Mouse (Mus musculus): ENCODE data around the gene Klf5. TPM values are rescaled to one million over a fixed set of nuclear protein-coding genes. Genes with fewer than 3 reads are reported as not detected.
A peak's percentile ranks its signal among the peaks of the same experiment; 100 is the strongest.

Klf5 gene
- 0.57 and 1.0 TPM in 2 replicates for polyA plus RNA-seq (2012; rRNA removed)

- peak within 1 kb of the TSS; percentile 49 for H3K4me3 ChIP-seq (replicated peaks; ENCODE audit: insufficient read depth, low read depth, low read length)
- under 1% methylated on average over 67 of the region's 67 CpGs for WGBS
- DNase-seq = peak; percentile 85 to 87
Observed at GRCm38 (mm10) chr14:99298385-99299021, at the start of gene Klf5. Gene Klf5 (plus strand): TSS chr14:99298691.

DNA sequence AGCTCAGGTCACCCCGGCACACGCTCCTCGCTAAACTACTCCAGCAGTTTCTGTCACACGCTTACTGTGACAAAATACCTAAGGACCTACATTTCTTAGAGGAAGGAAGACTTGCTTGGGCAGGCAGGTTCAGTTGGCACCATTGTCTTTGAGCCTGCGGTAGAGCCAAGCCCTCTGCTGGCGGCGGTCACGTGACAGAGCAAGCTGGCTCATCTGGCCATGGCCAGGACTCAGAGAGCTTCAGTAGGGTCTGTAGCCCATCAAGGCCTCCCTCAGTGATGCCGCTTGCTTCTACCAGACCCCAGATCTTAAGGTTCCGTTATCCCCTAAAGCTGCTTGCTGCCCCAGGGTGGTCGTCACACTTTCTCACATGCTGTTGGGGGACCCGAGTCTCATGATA lies 36.5 kb upstream of the Klf5 start:
- Histone ChIP-seq H3K27me3 (ENCODE audit: control insufficient read depth, insufficient read depth, low read length) (no peaks in the 10 kb centered on the region), H3K27ac (ENCODE audit: insufficient read depth, low read length) (no peak overlapping the region), H3K4me1 (ENCODE audit: control insufficient read depth, insufficient read depth, low read length) (no peaks in the 10 kb centered on the region), H3K4me3 (replicated peaks; ENCODE audit: insufficient read depth, low read depth, low read length) (no peak overlapping the region)
- whole genome bisulfite sequencing = 88% methylated on average over 12 of the region's 12 CpGs
- no peak for DNase-seq
- TF ChIP-seq CTCF (IDR thresholded peaks at IDR 0.05; ENCODE audit: borderline replicate concordance, insufficient read depth, low read depth, low read length) (no peak), POLR2A (IDR thresholded peaks at IDR 0.05; ENCODE audit: borderline replicate concordance, insufficient read depth, low read length) (no peak)

More at GRCm38 (mm10) chr14:99298385-99299021, at the start of gene Klf5:
- no peaks in the 10 kb centered on the region for H3K4me1 ChIP-seq (ENCODE audit: control insufficient read depth, insufficient read depth, low read length)
- H3K27me3 ChIP-seq (ENCODE audit: control insufficient read depth, insufficient read depth, low read length) = peaks cover 4% of the 10 kb centered on the region
- no peak within 1 kb of the TSS for H3K27ac ChIP-seq (ENCODE audit: insufficient read depth, low read length)
- no peak for TF ChIP-seq POLR2A (IDR thresholded peaks at IDR 0.05; ENCODE audit: borderline replicate concordance, insufficient read depth, low read length)
- TF ChIP-seq CTCF (IDR thresholded peaks at IDR 0.05; ENCODE audit: borderline replicate concordance, insufficient read depth, low read depth, low read length) = no peak

GRCm38 (mm10) chr14:99263816-99264215 lies 34.7 kb upstream of the Klf5 start:
- no peak for DNase-seq
- TF ChIP-seq CTCF (IDR thresholded peaks at IDR 0.05; ENCODE audit: borderline replicate concordance, insufficient read depth, low read depth, low read length) (no peak), POLR2A (IDR thresholded peaks at IDR 0.05; ENCODE audit: borderline replicate concordance, insufficient read depth, low read length) (no peak)
- H3K4me1 ChIP-seq (ENCODE audit: control insufficient read depth, insufficient read depth, low read length) = no peaks in the 10 kb centered on the region
- H3K27ac ChIP-seq (ENCODE audit: insufficient read depth, low read length) = no peak overlapping the region
- no peak overlapping the region for H3K4me3 ChIP-seq (replicated peaks; ENCODE audit: insufficient read depth, low read depth, low read length)
- no peaks in the 10 kb centered on the region for H3K27me3 ChIP-seq (ENCODE audit: control insufficient read depth, insufficient read depth, low read length)
- 94% methylated on average over 6 of the region's 6 CpGs for WGBS

- Histone ChIP-seq H3K27me3 (ENCODE audit: control insufficient read depth, insufficient read depth, low read length) (no peaks in the 10 kb centered on the region), H3K4me3 (replicated peaks; ENCODE audit: insufficient read depth, low read depth, low read length) (no peak overlapping the region), H3K4me1 (ENCODE audit: control insufficient read depth, insufficient read depth, low read length) (no peaks in the 10 kb centered on the region), H3K27ac (ENCODE audit: insufficient read depth, low read length) (no peak overlapping the region)
- DNase-seq = no peak
- TF ChIP-seq CTCF (IDR thresholded peaks at IDR 0.05; ENCODE audit: borderline replicate concordance, insufficient read depth, low read depth, low read length) (no peak), POLR2A (IDR thresholded peaks at IDR 0.05; ENCODE audit: borderline replicate concordance, insufficient read depth, low read length) (no peak)
- 93% methylated on average over 14 of the region's 14 CpGs for WGBS
Observed at GRCm38 (mm10) chr14:99265791-99266190, 32.7 kb upstream of the Klf5 start.

GRCm38 (mm10) chr14:99266749-99267148 lies 31.7 kb upstream of the Klf5 start:
- 46% methylated on average over 5 of the region's 5 CpGs for WGBS
- Histone ChIP-seq H3K27ac (ENCODE audit: insufficient read depth, low read length) (no peak overlapping the region), H3K27me3 (ENCODE audit: control insufficient read depth, insufficient read depth, low read length) (no peaks in the 10 kb centered on the region), H3K4me3 (replicated peaks; ENCODE audit: insufficient read depth, low read depth, low read length) (no peak overlapping the region), H3K4me1 (ENCODE audit: control insufficient read depth, insufficient read depth, low read length) (no peaks in the 10 kb centered on the region)
- DNase-seq = no peak
- no peak for TF ChIP-seq CTCF (IDR thresholded peaks at IDR 0.05; ENCODE audit: borderline replicate concordance, insufficient read depth, low read depth, low read length)
- TF ChIP-seq POLR2A (IDR thresholded peaks at IDR 0.05; ENCODE audit: borderline replicate concordance, insufficient read depth, low read length) = no peak

DNA sequence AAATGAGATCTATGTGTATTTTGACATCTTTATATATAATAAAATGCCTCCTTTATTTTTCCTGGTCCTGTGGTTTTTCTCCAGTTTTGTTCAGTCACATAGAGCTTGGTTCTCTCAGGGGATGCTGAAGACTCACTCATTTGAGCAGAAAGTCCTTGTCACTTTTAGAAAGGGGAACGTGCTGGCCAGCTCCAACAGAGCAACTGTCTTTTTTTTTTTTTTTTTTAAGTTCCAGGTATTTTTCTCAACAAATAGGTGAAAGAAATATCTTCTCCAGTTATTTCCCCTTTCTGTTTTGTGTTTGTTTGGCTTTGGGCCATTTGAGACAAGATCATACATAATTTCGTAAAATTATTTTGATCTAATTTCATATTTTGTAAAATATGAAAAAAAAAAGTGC lies 24.4 kb upstream of the Klf5 start:
- no peak for TF ChIP-seq POLR2A (IDR thresholded peaks at IDR 0.05; ENCODE audit: borderline replicate concordance, insufficient read depth, low read length)
- no peak for TF ChIP-seq CTCF (IDR thresholded peaks at IDR 0.05; ENCODE audit: borderline replicate concordance, insufficient read depth, low read depth, low read length)
- WGBS = 72% methylated on average over 2 of the region's 2 CpGs
- Histone ChIP-seq H3K27me3 (ENCODE audit: control insufficient read depth, insufficient read depth, low read length) (no peaks in the 10 kb centered on the region), H3K4me3 (replicated peaks; ENCODE audit: insufficient read depth, low read depth, low read length) (no peak overlapping the region), H3K4me1 (ENCODE audit: control insufficient read depth, insufficient read depth, low read length) (no peaks in the 10 kb centered on the region; the same call in 1 of the 2 replicates), H3K27ac (ENCODE audit: insufficient read depth, low read length) (no peak overlapping the region)
- no peak for DNase-seq

DNA sequence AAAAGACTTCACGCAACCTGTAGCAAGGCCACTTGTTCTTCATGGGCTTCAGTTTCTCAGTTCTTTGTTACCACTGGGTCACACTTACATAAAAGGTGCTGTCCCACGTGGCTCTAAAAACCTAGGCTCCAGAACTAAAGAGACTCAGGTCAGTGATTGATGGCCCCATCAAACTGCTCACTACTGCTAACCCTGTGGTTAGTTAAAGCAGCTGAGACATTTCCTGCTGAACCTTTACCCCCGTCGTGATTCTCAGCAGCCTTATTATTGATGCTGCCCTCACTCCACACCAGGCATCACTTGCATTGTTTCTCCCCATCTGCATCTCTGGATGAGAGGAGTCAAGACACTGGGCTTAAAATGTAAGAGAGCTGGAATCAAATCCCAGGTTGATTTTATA lies 22.7 kb upstream of the Klf5 start:
- no peaks in the 10 kb centered on the region; the same call in 1 of the 2 replicates for H3K4me1 ChIP-seq (ENCODE audit: control insufficient read depth, insufficient read depth, low read length)
- WGBS = 56% methylated on average over 4 of the region's 4 CpGs
- no peak overlapping the region for H3K4me3 ChIP-seq (replicated peaks; ENCODE audit: insufficient read depth, low read depth, low read length)
- no peaks in the 10 kb centered on the region for H3K27me3 ChIP-seq (ENCODE audit: control insufficient read depth, insufficient read depth, low read length)
- H3K27ac ChIP-seq (ENCODE audit: insufficient read depth, low read length) = no peak overlapping the region
- no peak for DNase-seq
- TF ChIP-seq POLR2A (IDR thresholded peaks at IDR 0.05; ENCODE audit: borderline replicate concordance, insufficient read depth, low read length) (no peak), CTCF (IDR thresholded peaks at IDR 0.05; ENCODE audit: borderline replicate concordance, insufficient read depth, low read depth, low read length) (no peak)

- DNase-seq = no peak
- TF ChIP-seq CTCF (IDR thresholded peaks at IDR 0.05; ENCODE audit: borderline replicate concordance, insufficient read depth, low read depth, low read length) (no peak), POLR2A (IDR thresholded peaks at IDR 0.05; ENCODE audit: borderline replicate concordance, insufficient read depth, low read length) (no peak)
- H3K27me3 ChIP-seq (ENCODE audit: control insufficient read depth, insufficient read depth, low read length) = no peaks in the 10 kb centered on the region
- no peaks in the 10 kb centered on the region; the same call in 1 of the 2 replicates for H3K4me1 ChIP-seq (ENCODE audit: control insufficient read depth, insufficient read depth, low read length)
- 54% methylated on average over 9 of the region's 9 CpGs for WGBS
- no peak overlapping the region for H3K27ac ChIP-seq (ENCODE audit: insufficient read depth, low read length)
- H3K4me3 ChIP-seq (replicated peaks; ENCODE audit: insufficient read depth, low read depth, low read length) = no peak overlapping the region
Observed at GRCm38 (mm10) chr14:99278312-99278711, 20.2 kb upstream of the Klf5 start.

All from cerebellum, adult 2 months (tissue).